Mouse (Mus musculus) G1E (cell line): ENCODE results near the gene Crygs. TPM values are rescaled to one million over a fixed set of nuclear protein-coding genes. Genes with fewer than 3 reads are reported as not detected.

Experiments
- ATAC-seq: 2 replicates; pipeline ENCODE4 v1.8.0; 2016; ENCODE audit warnings: mild to moderate bottlenecking; ENCODE audit not compliant: insufficient number of reproducible peaks, poor library complexity, low FRiP score, severe bottlenecking; ENCODE audit errors: extremely low read depth
- DNase-seq: peaks from one replicate; pipeline ENCODE4 v3.0.0; 2012; ENCODE audit warnings: low spot score
- H3K27me3 ChIP-seq: 2 replicates; pipeline ENCODE4 v1.6.1; 2012; ENCODE audit warnings: mild to moderate bottlenecking, low read length, inconsistent platforms; ENCODE audit not compliant: insufficient read depth
- H3K36me3 ChIP-seq: replicated peaks from 2 replicates; pipeline ENCODE3; 2012; ENCODE audit warnings: mild to moderate bottlenecking, inconsistent platforms
- H3K4me1 ChIP-seq: 2 replicates; pipeline ENCODE4 v1.6.1; 2012; ENCODE audit warnings: low read depth, low read length, inconsistent platforms, mixed read lengths; ENCODE audit not compliant: insufficient read depth
- H3K4me3 ChIP-seq: 2 replicates; pipeline ENCODE4 v1.5.1; 2012; ENCODE audit warnings: low read depth, mild to moderate bottlenecking, inconsistent platforms, low read length, moderate library complexity, mixed read lengths
- H3K9me3 ChIP-seq: replicated peaks from 2 replicates; pipeline ENCODE4 v1.6.1; 2012; ENCODE audit warnings: inconsistent platforms
- CTCF ChIP-seq: IDR thresholded peaks from 2 replicates; pipeline ENCODE4 v1.5.1; 2012; ENCODE audit warnings: low read depth, low read length, inconsistent platforms, mixed read lengths
- GATA1 ChIP-seq: IDR thresholded peaks from 2 replicates; pipeline ENCODE4 v1.6.1; 2012; ENCODE audit warnings: borderline replicate concordance, low read length, inconsistent platforms, mixed read lengths
- GATA2 ChIP-seq: IDR thresholded peaks from 2 replicates; pipeline ENCODE4 v1.6.1; 2012; ENCODE audit warnings: low read depth, low read length, inconsistent platforms, borderline replicate concordance
- POLR2AphosphoS5 ChIP-seq: IDR thresholded peaks from 2 replicates; pipeline ENCODE4 v1.6.1; 2012; ENCODE audit warnings: low read depth, low read length, inconsistent platforms; ENCODE audit not compliant: insufficient replicate concordance
- TAL1 ChIP-seq: conservative IDR thresholded peaks from 2 replicates; pipeline ENCODE4 v1.6.1; 2012; ENCODE audit warnings: low read depth, low read length, inconsistent platforms, mixed read lengths
- polyA plus RNA-seq: library from polyadenylated mRNA; stranded (reverse); fragments of >175 nt; gene quantifications from 2 replicates; pipeline ENCODE4 v1.2.3, GENCODE M21; 2012
- total RNA-seq, 2 experiments: library from RNA; stranded (forward) in 1 of 2; stranded (reverse) in 1 of 2; fragments of 200-1000 nt in 1 of 2; fragments of >200 nt in 1 of 2; fragmentation: Nextera tagmentation in 1 of 2; gene quantifications; 2 replicates each; pipeline ENCODE4 v1.2.3; 2014 to 2017

Crygs gene
- total and polyA plus RNA-seq, 3 experiments, result 0.16 TPM; not detected in 2

GRCm38 (mm10) chr16:22775471-22775985 lies 35.8 kb downstream of the Crygs start:
- Histone ChIP-seq H3K9me3 (no peaks in the 10 kb centered on the region), H3K27me3 (peaks cover 28% of the 10 kb centered on the region), H3K36me3 (no peaks in the 10 kb centered on the region), H3K4me1 (no peaks in the 10 kb centered on the region), H3K4me3 (no peak overlapping the region)
- TF ChIP-seq GATA2 (no peak), TAL1 (no peak), GATA1 (no peak), POLR2AphosphoS5 (no peak)
- no peak for DNase-seq
- no peak for ATAC-seq

GRCm38 (mm10) chr16:22768661-22769060 lies 42.7 kb downstream of the Crygs start:
- H3K4me1 ChIP-seq, result no peaks in the 10 kb centered on the region
- ATAC-seq (no peak), DNase-seq (no peak)
- H3K4me3 ChIP-seq, result no peak overlapping the region
- no peaks in the 10 kb centered on the region for H3K36me3 ChIP-seq
- peaks cover 14% of the 10 kb centered on the region for H3K27me3 ChIP-seq
- no peak for TF ChIP-seq CTCF
- TF ChIP-seq POLR2AphosphoS5, result no peak
- no peak for TF ChIP-seq TAL1
- no peak for TF ChIP-seq GATA2
- no peak for TF ChIP-seq GATA1
- H3K9me3 ChIP-seq, result no peaks in the 10 kb centered on the region

GRCm38 (mm10) chr16:22767405-22767804 lies 44.0 kb downstream of the Crygs start:
- Histone ChIP-seq H3K9me3 (no peaks in the 10 kb centered on the region), H3K4me3 (no peak overlapping the region), H3K4me1 (no peaks in the 10 kb centered on the region), H3K27me3 (peaks cover 3% of the 10 kb centered on the region; the same call in 1 of the 2 replicates), H3K36me3 (no peaks in the 10 kb centered on the region)
- no peak for ATAC-seq
- TF ChIP-seq POLR2AphosphoS5 (no peak), TAL1 (no peak), CTCF (no peak), GATA2 (no peak), GATA1 (no peak)
- DNase-seq, result no peak

- TF ChIP-seq GATA2, result no peak
- no peak for TF ChIP-seq POLR2AphosphoS5
- TF ChIP-seq GATA1, result no peak
- TF ChIP-seq TAL1, result no peak
- no peak for TF ChIP-seq CTCF
- no peaks in the 10 kb centered on the region for H3K9me3 ChIP-seq
- no peaks in the 10 kb centered on the region for H3K27me3 ChIP-seq
- H3K4me1 ChIP-seq, result no peaks in the 10 kb centered on the region
- no peak for ATAC-seq
- H3K36me3 ChIP-seq, result no peaks in the 10 kb centered on the region
- no peak for DNase-seq
- H3K4me3 ChIP-seq, result no peak overlapping the region
Measured at GRCm38 (mm10) chr16:22766738-22767211, 44.6 kb downstream of the Crygs start.

- no peak for DNase-seq
- TF ChIP-seq POLR2AphosphoS5, result no peak
- TF ChIP-seq TAL1, result no peak
- no peak for TF ChIP-seq CTCF
- TF ChIP-seq GATA2, result no peak
- no peak for TF ChIP-seq GATA1
- no peak overlapping the region for H3K4me3 ChIP-seq
Measured at GRCm38 (mm10) chr16:22765531-22765930, 45.8 kb downstream of the Crygs start.

More at GRCm38 (mm10) chr16:22765531-22765930, 45.8 kb downstream of the Crygs start:
- Histone ChIP-seq H3K9me3 (no peaks in the 10 kb centered on the region), H3K4me1 (no peaks in the 10 kb centered on the region), H3K36me3 (no peaks in the 10 kb centered on the region), H3K27me3 (no peaks in the 10 kb centered on the region)
- ATAC-seq, result no peak

Other genes starting within 250 kb of the Crygs start
- gene Dgkg, start 154.4 kb downstream of the Crygs start, total RNA-seq (2014; fragmentation: Nextera tagmentation), result not detected in 2 replicates
- 0.12 and 0.33 TPM in 2 replicates for gene Dgkg, start 154.4 kb downstream of the Crygs start, total RNA-seq (2017)
- gene Dgkg, start 154.4 kb downstream of the Crygs start, polyA plus RNA-seq, result not detected in 2 replicates
- 31.6 and 38.8 TPM in 2 replicates for gene Tbccd1, start 46.1 kb upstream of the Crygs start, total RNA-seq (2014; fragmentation: Nextera tagmentation)
- gene Tbccd1, start 46.1 kb upstream of the Crygs start, total RNA-seq (2017), result 43.9 and 46.1 TPM in 2 replicates
- gene Tbccd1, start 46.1 kb upstream of the Crygs start, polyA plus RNA-seq, result 1.8 and 2.4 TPM in 2 replicates
- 42.4 and 44.4 TPM in 2 replicates for gene Dnajb11, start 46.3 kb upstream of the Crygs start, total RNA-seq (2014; fragmentation: Nextera tagmentation)
- 103 and 121 TPM in 2 replicates for gene Dnajb11, start 46.3 kb upstream of the Crygs start, total RNA-seq (2017)
- gene Dnajb11, start 46.3 kb upstream of the Crygs start, polyA plus RNA-seq, result 24.4 and 25.1 TPM in 2 replicates
- 2.7 and 4.4 TPM in 2 replicates for gene Ahsg, start 79.7 kb upstream of the Crygs start, total RNA-seq (2014; fragmentation: Nextera tagmentation)
- 0.38 and 0.52 TPM in 2 replicates for gene Ahsg, start 79.7 kb upstream of the Crygs start, total RNA-seq (2017)
- gene Ahsg, start 79.7 kb upstream of the Crygs start, polyA plus RNA-seq, result 0.11 and 0.15 TPM in 2 replicates
- gene Fetub, start 106.8 kb upstream of the Crygs start, total RNA-seq (2014; fragmentation: Nextera tagmentation), result 4.6 and 5.1 TPM in 2 replicates
- 1.7 and 2.1 TPM in 2 replicates for gene Fetub, start 106.8 kb upstream of the Crygs start, total RNA-seq (2017)
- 0.66 and 0.92 TPM in 2 replicates for gene Fetub, start 106.8 kb upstream of the Crygs start, polyA plus RNA-seq
- gene Hrg, start 139.5 kb upstream of the Crygs start, total RNA-seq (2014; fragmentation: Nextera tagmentation), result not detected in 2 replicates
- gene Hrg, start 139.5 kb upstream of the Crygs start, total RNA-seq (2017), result not detected in 2 replicates
- not detected in 2 replicates for gene Hrg, start 139.5 kb upstream of the Crygs start, polyA plus RNA-seq
- gene Kng2, start 217.9 kb upstream of the Crygs start, total RNA-seq (2014; fragmentation: Nextera tagmentation), result not detected in 2 replicates
- gene Kng2, start 217.9 kb upstream of the Crygs start, total RNA-seq (2017), result 0.17 TPM in 1 of 2 replicates, not detected in the other
- gene Kng2, start 217.9 kb upstream of the Crygs start, polyA plus RNA-seq, result not detected in 2 replicates
- gene Kng1, start 246.3 kb upstream of the Crygs start, total RNA-seq (2014; fragmentation: Nextera tagmentation), result not detected in 2 replicates
- 0.12 TPM in 1 of 2 replicates, not detected in the other for gene Kng1, start 246.3 kb upstream of the Crygs start, total RNA-seq (2017)
- gene Kng1, start 246.3 kb upstream of the Crygs start, polyA plus RNA-seq, result not detected in 2 replicates